Mouse (Mus musculus) small intestine, adult 2 months (tissue): ENCODE measurements around the gene Rngtt. TPM values are rescaled to one million over a fixed set of nuclear protein-coding genes. Genes with fewer than 3 reads are reported as not detected.
"Not testable (repeated sequence)": the region's sequence is repeated elsewhere in the genome, so short reads cannot be mapped to it uniquely, and the experiment has no call there.

Experiments used
- H3K27ac ChIP-seq: fragments of 200-500 bp; 2 replicates; pipeline ENCODE4 v1.5.1; 2012; ENCODE audit warnings: low read depth, low read length, control low read depth, inconsistent platforms; ENCODE audit not compliant: insufficient read depth
- H3K27me3 ChIP-seq: fragments of 200-500 bp; 2 replicates; pipeline ENCODE4 v1.6.1; 2012; ENCODE audit warnings: mild to moderate bottlenecking, moderate library complexity, low read length, inconsistent platforms; ENCODE audit not compliant: control insufficient read depth, insufficient read depth
- H3K36me3 ChIP-seq: fragments of 200-500 bp; 2 replicates; pipeline ENCODE4 v1.6.1; 2012; ENCODE audit warnings: mild to moderate bottlenecking, low read length, control low read depth, inconsistent platforms; ENCODE audit not compliant: control insufficient read depth, insufficient read depth
- H3K4me1 ChIP-seq: fragments of 200-500 bp; 2 replicates; pipeline ENCODE4 v1.6.1; 2012; ENCODE audit warnings: low read length, inconsistent platforms, mixed read lengths; ENCODE audit not compliant: control insufficient read depth, insufficient read depth, insufficient read length
- H3K4me3 ChIP-seq: fragments of 200-500 bp; 2 replicates; pipeline ENCODE4 v1.5.1; 2012; ENCODE audit warnings: low read depth, mild to moderate bottlenecking, control low read depth, inconsistent platforms, low read length, moderate library complexity
- CTCF ChIP-seq: fragments of 200-500 bp; IDR thresholded peaks from 2 replicates; pipeline ENCODE4 v1.5.1; 2012; ENCODE audit warnings: low read depth, mild to moderate bottlenecking, control low read depth, inconsistent platforms, low read length, moderate library complexity, mixed read lengths; ENCODE audit not compliant: insufficient replicate concordance, insufficient read length; ENCODE audit errors: extremely low read depth
- POLR2A ChIP-seq: fragments of 200-500 bp; IDR thresholded peaks from 2 replicates; pipeline ENCODE4 v1.6.1; 2012; ENCODE audit warnings: low read depth, mild to moderate bottlenecking, control low read depth, inconsistent platforms, low read length, moderate library complexity
- WGBS: fragments of 180-500 bp; shearing (Covaris S2); methylation state at CpG from one replicate; pipeline ENCODE4 v1.1.7; 2018; 5-methylcytosine and 5-hydroxymethylcytosine counted together
- polyA plus RNA-seq: library from polyadenylated mRNA; depleted of rRNA; stranded (reverse); fragments of >200 nt; gene quantifications from 2 replicates; pipeline ENCODE4 v1.2.3, GENCODE M21; 2012

The Rngtt gene
- polyA plus RNA-seq, 1 experiment, result 1.5 TPM

GRCm38 (mm10) chr4:33446881-33447280 lies 136.8 kb downstream of the Rngtt start:
- no peaks in the 10 kb centered on the region for H3K4me1 ChIP-seq
- H3K36me3 ChIP-seq, result no peaks in the 10 kb centered on the region
- TF ChIP-seq POLR2A (no peak), CTCF (no peak)
- H3K27ac ChIP-seq, result no peak overlapping the region
- no peaks in the 10 kb centered on the region for H3K27me3 ChIP-seq
- WGBS, result 93% methylated on average over 3 of the region's 3 CpGs
- H3K4me3 ChIP-seq, result no peak overlapping the region

- WGBS, result 90% methylated on average over 8 of the region's 8 CpGs
- H3K27me3 ChIP-seq, H3K36me3 ChIP-seq, H3K4me1 ChIP-seq, H3K27ac ChIP-seq, H3K4me3 ChIP-seq: not testable (repeated sequence)
These were observed 140.2 kb downstream of the Rngtt start for GRCm38 (mm10) chr4:33450356-33450755.

GRCm38 (mm10) chr4:33459851-33460250 lies 149.7 kb downstream of the Rngtt start:
- WGBS, result 98% methylated on average over 3 of the region's 3 CpGs
- H3K27me3 ChIP-seq, result no peaks in the 10 kb centered on the region
- H3K4me1 ChIP-seq, result no peaks in the 10 kb centered on the region
- H3K27ac ChIP-seq, result no peak overlapping the region
- peaks cover 3% of the 10 kb centered on the region; the same call in 1 of the 2 replicates for H3K36me3 ChIP-seq
- no peak overlapping the region for H3K4me3 ChIP-seq
- TF ChIP-seq POLR2A, result no peak
- no peak for TF ChIP-seq CTCF

- Histone ChIP-seq H3K27ac (no peak overlapping the region), H3K36me3 (peaks cover 6% of the 10 kb centered on the region; the same call in 1 of the 2 replicates), H3K4me3 (no peak overlapping the region), H3K4me1 (no peaks in the 10 kb centered on the region; the same call in 1 of the 2 replicates), H3K27me3 (no peaks in the 10 kb centered on the region)
- WGBS, result 81% methylated on average over 1 of the region's 1 CpGs
- TF ChIP-seq POLR2A, result no peak
- TF ChIP-seq CTCF, result no peak
These were observed 154.3 kb downstream of the Rngtt start for GRCm38 (mm10) chr4:33464432-33464831.

GRCm38 (mm10) chr4:33465871-33466270 lies 155.8 kb downstream of the Rngtt start:
- WGBS, result 53% methylated on average over 3 of the region's 3 CpGs
- H3K4me3 ChIP-seq, result no peak overlapping the region
- H3K27me3 ChIP-seq, result no peaks in the 10 kb centered on the region
- no peaks in the 10 kb centered on the region; the same call in 1 of the 2 replicates for H3K4me1 ChIP-seq
- H3K27ac ChIP-seq, result no peak overlapping the region
- H3K36me3 ChIP-seq, result peaks cover 6% of the 10 kb centered on the region; the same call in 1 of the 2 replicates
- no peak for TF ChIP-seq CTCF
- no peak for TF ChIP-seq POLR2A

- 39% methylated on average over 2 of the region's 2 CpGs for WGBS
- Histone ChIP-seq H3K27me3 (no peaks in the 10 kb centered on the region), H3K36me3 (peaks cover 6% of the 10 kb centered on the region; the same call in 1 of the 2 replicates), H3K27ac (no peak overlapping the region), H3K4me1 (no peaks in the 10 kb centered on the region; the same call in 1 of the 2 replicates), H3K4me3 (no peak overlapping the region)
- no peak for TF ChIP-seq CTCF
- no peak for TF ChIP-seq POLR2A
These were observed 156.9 kb downstream of the Rngtt start for GRCm38 (mm10) chr4:33466970-33467399.

GRCm38 (mm10) chr4:33467627-33468026 lies 157.5 kb downstream of the Rngtt start:
- Histone ChIP-seq H3K36me3 (peaks cover 4% of the 10 kb centered on the region; the same call in 1 of the 2 replicates), H3K4me3 (no peak overlapping the region), H3K27ac (no peak overlapping the region), H3K4me1 (no peaks in the 10 kb centered on the region; the same call in 1 of the 2 replicates), H3K27me3 (no peaks in the 10 kb centered on the region)
- TF ChIP-seq CTCF (no peak), POLR2A (no peak)
- WGBS, result 55% methylated on average over 1 of the region's 1 CpGs
